Comparison of ENCODE assay signal across 27 mouse cellular contexts in the genomic region with DNA sequence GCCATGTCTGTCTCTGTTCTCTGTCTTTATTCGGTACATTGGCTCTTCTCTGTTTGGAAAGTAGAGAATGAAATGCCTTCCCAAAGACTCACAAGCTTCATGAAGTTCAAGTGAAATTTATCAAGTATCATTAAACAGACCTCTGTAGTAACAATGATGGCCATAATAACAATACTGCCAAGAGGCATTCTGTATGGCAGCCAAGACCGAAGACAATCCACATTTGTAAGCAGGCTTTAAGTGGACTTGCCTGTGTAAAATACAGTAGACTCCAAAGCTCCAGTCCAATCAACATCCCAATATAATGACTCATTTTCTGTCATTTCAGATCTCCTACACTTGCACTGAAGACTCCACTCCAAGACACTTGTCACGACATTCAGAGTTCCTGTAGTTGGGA.
"Had no signal": no experiment of that assay in that cellular context is flagged by ENCODE, and none has a peak within 500 bp of the region (broad histone marks: within the 10 kb centered on the region; RNA-seq: fewer than 3 reads in every experiment).

No protein-coding gene starts in this region.

- H3K4me2 ChIP-seq: embryonic facial prominence, embryonic 12.5 days; embryonic facial prominence, embryonic 13.5 days; embryonic facial prominence, embryonic 15.5 days; forebrain, embryonic 12.5 days; forebrain, embryonic 13.5 days; forebrain, embryonic 15.5 days; heart, embryonic 11.5 days had no signal

- H3K9me3 ChIP-seq: embryonic facial prominence, embryonic 12.5 days; embryonic facial prominence, embryonic 13.5 days; embryonic facial prominence, embryonic 15.5 days; forebrain, embryonic 10.5 days; forebrain, embryonic 12.5 days; forebrain, embryonic 13.5 days; forebrain, embryonic 15.5 days; heart, embryonic 10.5 days had no signal

- DNase-seq: cerebellum, adult 9-10 months; cerebellum, adult 9-11 months; cerebellum, postnatal 10 days; cerebellum, postnatal 14 days; cerebellum, postnatal 25 days; cerebellum, postnatal 36 days; embryo, embryonic 11 days; forebrain, postnatal 0 days; gastrocnemius, adult 2 months; gastrocnemius, postnatal 10 days; gastrocnemius, postnatal 14 days; gastrocnemius, postnatal 25 days; gastrocnemius, postnatal 36 days; heart, adult 18-20 months; heart, adult 2 months had no signal

- H3K36me3 ChIP-seq: embryonic facial prominence, embryonic 12.5 days; embryonic facial prominence, embryonic 13.5 days; embryonic facial prominence, embryonic 15.5 days; forebrain, embryonic 10.5 days; forebrain, embryonic 12.5 days; forebrain, embryonic 15.5 days; heart, embryonic 10.5 days had no signal

- ATAC-seq: forebrain, embryonic 13.5 days; forebrain, embryonic 14.5 days; forebrain, embryonic 15.5 days; forebrain, embryonic 16.5 days; forebrain, postnatal 0 days had no signal

- H3K4me1 ChIP-seq: embryonic facial prominence, embryonic 12.5 days; embryonic facial prominence, embryonic 15.5 days; forebrain, embryonic 15.5 days had no signal

- H3K4me3 ChIP-seq: embryonic facial prominence, embryonic 12.5 days; embryonic facial prominence, embryonic 13.5 days; embryonic facial prominence, embryonic 15.5 days; erythroblast, embryonic 14.5 days; forebrain, embryonic 10.5 days; forebrain, embryonic 12.5 days; forebrain, embryonic 13.5 days; forebrain, embryonic 15.5 days; gastrocnemius, adult 2 months; heart, adult 2 months; heart, embryonic 10.5 days had no signal

- H3K27me3 ChIP-seq: embryonic facial prominence, embryonic 12.5 days; embryonic facial prominence, embryonic 13.5 days; embryonic facial prominence, embryonic 15.5 days; forebrain, embryonic 12.5 days; forebrain, embryonic 13.5 days; forebrain, embryonic 15.5 days had no signal

- H3K9ac ChIP-seq: embryonic facial prominence, embryonic 12.5 days; embryonic facial prominence, embryonic 13.5 days; embryonic facial prominence, embryonic 15.5 days; forebrain, embryonic 12.5 days; forebrain, embryonic 13.5 days; forebrain, embryonic 15.5 days; forebrain, postnatal 0 days had no signal

- H3K27ac ChIP-seq: embryonic facial prominence, embryonic 12.5 days; embryonic facial prominence, embryonic 13.5 days; embryonic facial prominence, embryonic 15.5 days; forebrain, embryonic 10.5 days; forebrain, embryonic 12.5 days; forebrain, embryonic 13.5 days; forebrain, embryonic 15.5 days; gastrocnemius, adult 2 months; heart, adult 2 months; heart, embryonic 10.5 days had no signal
